Mouse (Mus musculus): ENCODE results near the gene Pacsin2.

Pacsin2 gene

GRCm38 (mm10) chr15:83473832-83474465 lies 9.5 kb upstream of the Pacsin2 start:
- peaks cover 40% of the 10 kb centered on the region for H3K4me1 ChIP-seq (replicated peaks; ENCODE audit: low read depth, low read length)
- TF ChIP-seq CTCF (conservative IDR thresholded peaks at IDR 0.05; ENCODE audit: low read length) (no peak), POU5F1 (IDR thresholded peaks at IDR 0.05; ENCODE audit: borderline replicate concordance, low read length) (no peak), NANOG (IDR thresholded peaks at IDR 0.05; ENCODE audit: borderline replicate concordance, low read length) (no peak)

GRCm38 (mm10) chr15:83473251-83473650 lies 8.8 kb upstream of the Pacsin2 start:
- no peak overlapping the region for H3K4me3 ChIP-seq (replicated peaks; ENCODE audit: low read length)
- no peaks in the 10 kb centered on the region; the same call in 1 of the 2 replicates for H3K27me3 ChIP-seq (ENCODE audit: insufficient read depth, low read length)
- no peaks in the 10 kb centered on the region for H3K9me3 ChIP-seq (ENCODE audit: low read length)
- TF ChIP-seq CTCF (conservative IDR thresholded peaks at IDR 0.05; ENCODE audit: low read length) = no peak
- TF ChIP-seq POU5F1 (IDR thresholded peaks at IDR 0.05; ENCODE audit: borderline replicate concordance, low read length) = no peak
- TF ChIP-seq NANOG (IDR thresholded peaks at IDR 0.05; ENCODE audit: borderline replicate concordance, low read length) = no peak
- H3K36me3 ChIP-seq (ENCODE audit: insufficient read depth, low read length) = no peaks in the 10 kb centered on the region
- H3K4me1 ChIP-seq (replicated peaks; ENCODE audit: low read depth, low read length) = peaks cover 33% of the 10 kb centered on the region

More at GRCm38 (mm10) chr15:83473832-83474465, 9.5 kb upstream of the Pacsin2 start:
- no peaks in the 10 kb centered on the region; the same call in 1 of the 2 replicates for H3K27me3 ChIP-seq (ENCODE audit: insufficient read depth, low read length)
- no peaks in the 10 kb centered on the region for H3K36me3 ChIP-seq (ENCODE audit: insufficient read depth, low read length)
- peak overlapping the region; percentile 17; the same call in 1 of the 2 replicates for H3K4me3 ChIP-seq (replicated peaks; ENCODE audit: low read length)
- no peaks in the 10 kb centered on the region for H3K9me3 ChIP-seq (ENCODE audit: low read length)

- Histone ChIP-seq H3K4me1 (replicated peaks; ENCODE audit: low read depth, low read length) (peaks cover 32% of the 10 kb centered on the region), H3K9me3 (ENCODE audit: low read length) (no peaks in the 10 kb centered on the region), H3K4me3 (replicated peaks; ENCODE audit: low read length) (no peak overlapping the region), H3K36me3 (ENCODE audit: insufficient read depth, low read length) (no peaks in the 10 kb centered on the region), H3K27me3 (ENCODE audit: insufficient read depth, low read length) (no peaks in the 10 kb centered on the region; the same call in 1 of the 2 replicates)
- TF ChIP-seq CTCF (conservative IDR thresholded peaks at IDR 0.05; ENCODE audit: low read length) (no peak), POU5F1 (IDR thresholded peaks at IDR 0.05; ENCODE audit: borderline replicate concordance, low read length) (no peak), NANOG (IDR thresholded peaks at IDR 0.05; ENCODE audit: borderline replicate concordance, low read length) (no peak)
These were observed 7.1 kb upstream of the Pacsin2 start for GRCm38 (mm10) chr15:83471476-83471875.

- Histone ChIP-seq H3K27me3 (ENCODE audit: insufficient read depth, low read length) (no peaks in the 10 kb centered on the region; the same call in 1 of the 2 replicates), H3K9me3 (ENCODE audit: low read length) (no peaks in the 10 kb centered on the region), H3K36me3 (ENCODE audit: insufficient read depth, low read length) (no peaks in the 10 kb centered on the region), H3K4me3 (replicated peaks; ENCODE audit: low read length) (no peak overlapping the region), H3K4me1 (replicated peaks; ENCODE audit: low read depth, low read length) (peaks cover 36% of the 10 kb centered on the region)
- no peak for TF ChIP-seq CTCF (conservative IDR thresholded peaks at IDR 0.05; ENCODE audit: low read length)
- no peak for TF ChIP-seq POU5F1 (IDR thresholded peaks at IDR 0.05; ENCODE audit: borderline replicate concordance, low read length)
- TF ChIP-seq NANOG (IDR thresholded peaks at IDR 0.05; ENCODE audit: borderline replicate concordance, low read length) = no peak
These were observed 6.0 kb upstream of the Pacsin2 start for GRCm38 (mm10) chr15:83470443-83470842.

- H3K4me1 ChIP-seq (replicated peaks; ENCODE audit: low read depth, low read length) = peaks cover 30% of the 10 kb centered on the region
- no peaks in the 10 kb centered on the region; the same call in 1 of the 2 replicates for H3K27me3 ChIP-seq (ENCODE audit: insufficient read depth, low read length)
- H3K36me3 ChIP-seq (ENCODE audit: insufficient read depth, low read length) = no peaks in the 10 kb centered on the region
- no peak for TF ChIP-seq CTCF (conservative IDR thresholded peaks at IDR 0.05; ENCODE audit: low read length)
- TF ChIP-seq NANOG (IDR thresholded peaks at IDR 0.05; ENCODE audit: borderline replicate concordance, low read length) = no peak
- no peak for TF ChIP-seq POU5F1 (IDR thresholded peaks at IDR 0.05; ENCODE audit: borderline replicate concordance, low read length)
- no peaks in the 10 kb centered on the region for H3K9me3 ChIP-seq (ENCODE audit: low read length)
- H3K4me3 ChIP-seq (replicated peaks; ENCODE audit: low read length) = no peak overlapping the region
These were observed 4.9 kb upstream of the Pacsin2 start for GRCm38 (mm10) chr15:83469279-83469821.

GRCm38 (mm10) chr15:83467232-83467966 lies 3.0 kb upstream of the Pacsin2 start:
- peaks cover 36% of the 10 kb centered on the region for H3K4me1 ChIP-seq (replicated peaks; ENCODE audit: low read depth, low read length)
- no peak overlapping the region for H3K4me3 ChIP-seq (replicated peaks; ENCODE audit: low read length)
- no peaks in the 10 kb centered on the region for H3K36me3 ChIP-seq (ENCODE audit: insufficient read depth, low read length)
- H3K9me3 ChIP-seq (ENCODE audit: low read length) = no peaks in the 10 kb centered on the region
- H3K27me3 ChIP-seq (ENCODE audit: insufficient read depth, low read length) = peaks cover 3% of the 10 kb centered on the region
- TF ChIP-seq POU5F1 (IDR thresholded peaks at IDR 0.05; ENCODE audit: borderline replicate concordance, low read length) = no peak

- Histone ChIP-seq H3K27me3 (ENCODE audit: insufficient read depth, low read length) (peaks cover 3% of the 10 kb centered on the region), H3K9me3 (ENCODE audit: low read length) (no peaks in the 10 kb centered on the region), H3K4me3 (replicated peaks; ENCODE audit: low read length) (no peak overlapping the region), H3K36me3 (ENCODE audit: insufficient read depth, low read length) (peaks cover 2% of the 10 kb centered on the region; the same call in 1 of the 2 replicates), H3K4me1 (replicated peaks; ENCODE audit: low read depth, low read length) (peaks cover 38% of the 10 kb centered on the region)
- TF ChIP-seq CTCF (conservative IDR thresholded peaks at IDR 0.05; ENCODE audit: low read length) (no peak), POU5F1 (IDR thresholded peaks at IDR 0.05; ENCODE audit: borderline replicate concordance, low read length) (no peak), NANOG (IDR thresholded peaks at IDR 0.05; ENCODE audit: borderline replicate concordance, low read length) (no peak)
These were observed 1.9 kb upstream of the Pacsin2 start for GRCm38 (mm10) chr15:83466331-83466730.

GRCm38 (mm10) chr15:83464905-83465650 lies 672 bp upstream of the Pacsin2 start:
- Histone ChIP-seq H3K36me3 (ENCODE audit: insufficient read depth, low read length) (peaks cover 14% of the 10 kb centered on the region; the same call in 1 of the 2 replicates), H3K4me1 (replicated peaks; ENCODE audit: low read depth, low read length) (peaks cover 38% of the 10 kb centered on the region), H3K27me3 (ENCODE audit: insufficient read depth, low read length) (peaks cover 3% of the 10 kb centered on the region), H3K4me3 (replicated peaks; ENCODE audit: low read length) (peak overlapping the region; percentile 87), H3K9me3 (ENCODE audit: low read length) (no peaks in the 10 kb centered on the region)
- TF ChIP-seq CTCF (conservative IDR thresholded peaks at IDR 0.05; ENCODE audit: low read length) = peak; percentile 46
- TF ChIP-seq POU5F1 (IDR thresholded peaks at IDR 0.05; ENCODE audit: borderline replicate concordance, low read length) = no peak

Data from E14TG2a.4 (cell line).